ENCODE assay signal across 8 mouse cellular contexts in the genomic region with DNA sequence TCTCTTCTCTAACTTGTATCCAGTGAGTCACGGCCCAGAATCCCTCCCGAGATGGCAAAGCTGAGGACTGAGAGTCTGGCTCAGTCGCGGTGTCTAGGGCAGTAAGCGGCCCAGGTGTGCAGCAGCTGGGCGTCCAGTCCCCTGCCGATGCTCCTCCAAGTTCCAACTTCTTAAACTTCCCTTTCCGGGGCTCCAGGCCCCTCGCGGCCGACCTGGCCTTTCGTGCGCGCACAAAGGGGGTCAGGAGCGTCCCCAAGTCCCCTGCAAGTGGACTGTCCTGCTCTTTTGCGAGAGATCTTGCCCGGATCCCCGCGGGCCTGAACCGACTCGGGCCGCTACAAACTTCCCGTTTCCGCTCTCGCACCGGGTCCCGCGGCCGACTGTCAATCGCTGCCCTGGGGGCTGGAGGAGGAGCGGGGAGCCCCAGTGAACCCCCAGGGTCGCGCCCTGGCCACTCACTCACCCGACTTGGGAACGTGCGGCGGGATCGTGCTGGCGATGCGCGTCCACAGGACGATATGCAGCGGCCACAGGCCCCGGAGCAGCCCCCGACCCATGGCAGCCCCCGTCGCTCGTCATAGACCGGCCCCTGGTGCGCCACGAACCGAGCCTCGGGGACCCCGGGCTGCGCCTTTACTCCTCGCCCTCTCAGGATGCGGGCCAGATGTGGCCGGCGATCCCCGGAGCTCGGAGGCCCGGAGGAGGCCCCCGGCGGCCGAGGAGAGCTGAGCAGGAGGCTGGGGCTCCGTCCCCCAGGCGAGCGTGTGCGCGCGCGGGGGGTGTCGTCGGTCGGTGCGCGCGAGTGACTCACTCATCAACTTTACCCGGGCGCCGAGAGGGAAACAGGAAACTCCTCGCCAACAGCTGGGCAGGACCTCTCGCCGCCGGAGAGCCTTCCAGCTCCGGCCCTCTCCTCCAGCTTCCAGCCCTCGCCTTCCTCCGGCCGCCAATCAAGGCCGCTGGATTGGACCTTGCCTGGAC. TPM values are rescaled to one million over a fixed set of nuclear protein-coding genes. Genes with fewer than 3 reads are reported as not detected.
DNase-seq lines count a peak whose midpoint lies in the region; ATAC-seq and TF ChIP-seq lines count a peak whose summit lies in the region.

Gene Tgfbr2 (minus strand): TSS at position 880 of the 981 bp plus-strand sequence.

- peak within 1 kb of the TSS; percentile 76 for H3K9ac ChIP-seq in hindbrain, embryonic 15.5 days

- TF ChIP-seq CTCF in gastrocnemius, adult 2 months (IDR thresholded peaks at IDR 0.05): peak; percentile 23

- H3K36me3 ChIP-seq in hindbrain, embryonic 15.5 days: no peaks in the 10 kb centered on the region

- under 1% methylated on average over 83 of the region's 90 CpGs for WGBS in hindbrain, embryonic 15.5 days

- ATAC-seq in hindbrain, embryonic 15.5 days (ENCODE audit: low FRiP score, low read depth): peak; percentile 56; the same call in 1 of the 2 replicates
- peak; percentile 75 for ATAC-seq in megakaryocyte, adult 5-6 weeks (ENCODE audit: poor library complexity, severe bottlenecking)

- H3K4me2 ChIP-seq in hindbrain, embryonic 15.5 days: peak within 1 kb of the TSS; percentile 98

- peak within 1 kb of the TSS; percentile 99 for H3K4me3 ChIP-seq in gastrocnemius, adult 2 months
- H3K4me3 ChIP-seq in hindbrain, embryonic 15.5 days: peak within 1 kb of the TSS; percentile 72

- peaks cover 21% of the 10 kb centered on the region for H3K27me3 ChIP-seq in hindbrain, embryonic 15.5 days

- no peaks in the 10 kb centered on the region for H3K9me3 ChIP-seq in hindbrain, embryonic 15.5 days

- intact Hi-C loops in gastrocnemius, adult 2 months (cut with DNase I): loop anchor here (5.0 kb wide), 1 partner anchor 52 kb away; no protein-coding TSS in a partner anchor

- peak within 1 kb of the TSS; percentile 97 for H3K27ac ChIP-seq in gastrocnemius, adult 2 months
- peak within 1 kb of the TSS; percentile 81 for H3K27ac ChIP-seq in hindbrain, embryonic 15.5 days (replicated peaks)

- DNase-seq in NIH3T3 (ENCODE audit: low read depth): peak; percentile 94
- DNase-seq in cerebellum, postnatal 25 days: peak; percentile 14 to 25
- peak; percentile 93 for DNase-seq in gastrocnemius, adult 2 months
- peak in 1 of 2 experiments; percentile 17 for DNase-seq in left cerebral cortex, adult 8-10 months (ENCODE audit: low spot score in 2 of 2)
- DNase-seq in right cerebral cortex, adult 2 months (ENCODE audit: low spot score in 2 of 2): peak; percentile 58 to 60
- peak; percentile 49 for DNase-seq in urinary bladder, postnatal 10 days (ENCODE audit: low spot score)

- H3K4me1 ChIP-seq in hindbrain, embryonic 15.5 days (replicated peaks): peaks cover 22% of the 10 kb centered on the region

RNA-seq across cellular contexts. Expression of gene Tgfbr2, which starts in this region (rescaled TPM):
- total RNA-seq in gastrocnemius, adult 2 months (2021): 10 to 100 TPM; 18.4 to 23.5 TPM
- polyA plus RNA-seq in hindbrain, embryonic 15.5 days (2015; fragmentation: Nextera tagmentation; extraction: Ambion mirVana): 9.0 and 9.8 TPM in 2 replicates
- total RNA-seq in left cerebral cortex, adult 8-10 months (2022): 10 to 100 TPM; 13.8 to 28.6 (median 20.0) TPM
- 16.9 and 18.4 TPM in 2 replicates for total RNA-seq in megakaryocyte, adult 5-6 weeks (2015)
- 14.8 and 18.9 TPM in 2 replicates for total RNA-seq in megakaryocyte, adult 5-6 weeks (2017)
